Mouse (Mus musculus) thymus, adult 18-20 months (tissue): ENCODE measurements at regions not wholly inside any gene's neighbourhood (a gene's known extent, or its start where the extent isn't known, plus 50 kb on each side); places are given as distances from the start of the nearest gene placed in this dataset.

Experiments
- DNase-seq, 2 experiments: peaks; one replicate each; pipeline ENCODE4 v3.0.0; 2022; ENCODE audit warnings: mixed read lengths in 2 of 2

DNA sequence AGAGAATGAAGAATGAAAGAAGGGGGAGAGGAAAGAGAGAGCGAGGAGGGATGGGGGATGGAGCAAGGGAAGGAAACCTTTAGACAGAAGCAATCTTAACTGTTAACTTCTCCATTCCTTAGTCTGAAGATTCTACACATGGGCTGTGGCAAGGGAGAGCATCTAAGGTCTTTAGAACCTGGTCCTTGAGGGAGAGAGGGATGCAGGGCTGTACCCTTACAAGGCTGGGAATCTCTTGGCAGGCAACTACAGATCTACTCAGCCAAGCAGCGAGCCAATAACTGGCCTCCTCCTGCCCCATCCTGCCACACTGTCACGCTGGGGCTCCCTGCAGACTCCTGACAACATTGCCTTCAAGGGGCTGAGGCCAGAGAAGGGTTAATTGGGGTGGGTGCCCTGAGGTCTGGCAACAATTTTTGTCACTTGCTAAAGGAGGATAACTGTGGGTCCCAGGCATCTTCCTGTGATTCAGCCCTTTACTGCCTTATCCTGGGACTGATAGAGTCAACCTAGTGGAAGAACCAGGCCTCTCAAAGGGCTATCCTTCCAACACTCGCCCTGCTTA, 205.7 kb downstream of the Rpap3 start:
- no peak for DNase-seq

DNA sequence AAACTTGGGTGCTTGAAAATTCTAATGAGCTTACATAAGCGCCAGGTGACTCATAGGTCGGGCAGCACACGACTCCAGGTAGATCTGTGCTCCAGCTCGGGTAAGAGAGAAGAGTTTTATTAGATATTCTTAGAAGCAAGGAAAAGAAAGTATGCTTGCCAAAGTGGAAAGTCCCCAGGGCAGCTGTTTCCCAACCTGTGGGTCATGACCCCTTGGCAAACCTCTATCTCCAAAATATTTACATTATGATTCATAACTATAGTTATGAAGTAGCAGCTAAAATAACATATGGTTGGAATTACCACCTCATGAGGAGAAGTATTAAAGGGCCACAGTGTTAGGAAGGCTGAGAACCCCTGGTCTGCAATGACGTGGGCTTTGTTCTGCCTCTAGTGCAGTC, 206.4 kb downstream of the Rpap3 start:
- DNase-seq = no peak

DNA sequence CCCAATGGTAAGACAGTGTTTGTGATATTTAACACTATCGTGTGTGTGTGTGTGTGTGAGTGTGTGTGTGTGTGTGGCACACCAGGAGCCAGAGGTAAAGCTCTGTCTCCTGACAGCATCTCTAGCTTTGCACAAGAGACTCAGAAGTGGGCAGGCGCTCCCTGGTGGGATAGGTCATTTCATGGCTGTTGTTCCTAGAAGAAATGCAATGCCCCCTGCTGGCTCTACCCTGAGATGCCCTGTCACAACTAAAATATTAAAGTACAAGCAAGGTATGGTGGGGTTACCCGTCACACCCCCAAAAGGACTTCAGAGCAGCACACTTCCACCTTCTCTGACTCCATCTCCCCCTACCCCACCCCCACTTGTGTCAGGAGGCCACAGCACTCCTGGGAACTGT, 207.2 kb downstream of the Rpap3 start:
- DNase-seq = peak; percentile 22 to 54

DNA sequence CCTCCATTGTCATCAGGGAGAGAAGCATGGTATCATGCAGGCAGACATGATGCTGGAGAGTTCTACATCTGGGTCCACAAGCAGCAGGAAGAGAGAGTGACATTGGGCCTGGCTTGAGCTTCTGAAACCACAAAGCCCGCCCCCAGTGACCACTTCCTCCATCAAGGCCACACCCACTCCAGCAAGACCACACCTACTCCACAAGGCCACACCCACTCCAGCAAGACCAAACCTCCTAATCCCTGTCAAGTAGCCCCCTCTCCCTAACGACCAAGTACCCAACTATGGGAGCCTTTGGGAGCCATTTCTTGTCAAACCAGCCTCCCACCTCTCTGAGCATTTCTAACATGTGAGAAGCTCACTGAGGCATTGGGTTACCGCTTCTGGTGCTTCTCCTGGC, 209.6 kb downstream of the Rpap3 start:
- DNase-seq = no peak

DNA sequence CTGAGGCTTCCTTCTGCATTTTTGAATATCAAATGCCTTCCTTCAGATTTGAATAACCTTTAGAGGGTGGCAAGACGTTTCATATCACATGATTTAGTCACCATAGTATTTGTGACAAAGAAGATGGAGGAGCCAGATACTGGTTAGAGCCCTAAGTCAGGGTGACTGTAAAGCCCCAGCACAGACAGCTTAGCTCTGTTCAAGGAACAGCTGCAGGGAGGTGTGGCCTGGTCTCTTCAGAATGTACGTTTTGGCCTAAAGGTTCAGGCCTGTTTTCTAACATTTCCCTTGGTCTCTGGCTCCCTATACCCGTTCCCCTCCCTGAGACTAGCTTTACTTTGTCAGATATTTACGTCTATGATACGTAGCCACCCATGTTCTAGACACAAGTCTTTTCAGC, 212.3 kb downstream of the Rpap3 start:
- no peak for DNase-seq

DNA sequence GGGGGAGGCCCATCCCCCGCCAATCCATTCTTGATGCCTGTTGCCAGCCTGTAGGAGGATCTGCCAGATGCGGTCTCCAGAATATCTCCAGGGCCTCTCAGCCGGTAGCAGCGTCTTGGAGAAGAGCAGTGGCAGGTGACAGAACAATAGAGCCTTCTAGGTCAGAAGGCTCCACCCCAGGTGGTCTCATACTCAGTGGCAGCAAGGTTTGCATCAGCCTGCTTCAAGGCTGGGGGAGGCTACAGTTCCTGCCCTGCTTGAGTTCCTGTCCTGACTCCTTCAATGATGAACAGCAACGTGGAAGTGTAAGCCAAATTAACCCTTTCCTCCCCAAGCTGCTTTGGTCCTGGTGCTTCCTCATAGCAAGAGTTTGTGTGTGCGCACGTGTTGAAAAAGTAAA, 213.8 kb downstream of the Rpap3 start:
- DNase-seq = no peak

DNA sequence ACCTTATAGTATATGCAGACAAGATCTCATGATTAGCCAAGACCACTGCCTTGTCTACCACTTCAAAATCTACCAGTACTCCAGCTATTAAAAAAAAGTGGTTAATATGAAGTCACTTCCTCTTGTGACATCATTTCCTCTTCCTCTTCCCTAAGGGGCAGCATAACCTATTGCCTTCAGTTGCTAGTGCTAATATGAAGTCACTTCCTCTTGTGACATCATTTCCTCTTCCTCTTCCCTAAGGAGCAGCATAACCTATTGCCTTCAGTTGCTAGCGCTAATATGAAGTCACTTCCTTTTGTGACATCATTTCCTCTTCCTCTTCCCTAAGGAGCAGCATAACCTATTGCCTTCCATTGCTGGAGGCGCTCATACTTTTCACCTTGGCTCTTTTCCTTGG, 218.2 kb downstream of the Rpap3 start:
- DNase-seq = no peak

DNA sequence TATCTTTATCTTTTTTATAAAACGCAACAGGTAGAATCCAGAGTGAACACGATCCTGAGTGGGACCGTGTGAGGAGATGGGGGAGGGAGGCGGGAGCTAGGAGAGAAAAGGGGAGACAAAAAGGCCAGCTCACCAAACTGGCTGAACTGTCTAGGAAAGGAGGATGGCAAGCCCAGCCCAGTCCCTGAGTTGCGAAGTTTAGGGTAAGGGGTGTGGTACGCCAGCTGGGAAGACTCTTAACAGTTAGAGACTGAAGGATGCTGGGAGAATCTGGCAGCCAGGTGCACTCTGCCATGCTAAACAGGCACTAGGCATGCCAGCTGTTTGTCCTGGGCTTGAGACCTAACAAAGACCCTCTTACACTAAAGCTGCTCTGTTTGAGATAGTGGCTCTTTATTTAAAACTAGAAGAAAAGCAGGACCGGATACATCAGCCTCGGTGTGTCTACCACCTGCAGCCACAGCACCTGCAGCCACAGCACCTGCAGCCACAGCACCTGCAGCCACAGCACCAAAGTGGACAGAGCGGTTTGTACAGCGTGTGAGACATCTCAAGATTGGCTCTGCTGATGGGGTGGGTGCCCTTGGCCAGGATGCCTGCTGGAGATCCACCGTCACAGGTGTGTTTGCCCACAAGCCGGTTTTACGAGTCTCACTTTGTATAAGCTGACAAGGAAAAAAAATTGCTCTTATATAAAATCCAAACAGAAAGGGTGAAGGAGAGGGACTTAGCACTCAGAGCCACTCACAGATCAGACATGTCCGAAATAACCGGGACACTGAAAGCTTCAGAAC, 225.1 kb upstream of the Amigo2 start:
- peak in 1 of 2 experiments; percentile 10 for DNase-seq

DNA sequence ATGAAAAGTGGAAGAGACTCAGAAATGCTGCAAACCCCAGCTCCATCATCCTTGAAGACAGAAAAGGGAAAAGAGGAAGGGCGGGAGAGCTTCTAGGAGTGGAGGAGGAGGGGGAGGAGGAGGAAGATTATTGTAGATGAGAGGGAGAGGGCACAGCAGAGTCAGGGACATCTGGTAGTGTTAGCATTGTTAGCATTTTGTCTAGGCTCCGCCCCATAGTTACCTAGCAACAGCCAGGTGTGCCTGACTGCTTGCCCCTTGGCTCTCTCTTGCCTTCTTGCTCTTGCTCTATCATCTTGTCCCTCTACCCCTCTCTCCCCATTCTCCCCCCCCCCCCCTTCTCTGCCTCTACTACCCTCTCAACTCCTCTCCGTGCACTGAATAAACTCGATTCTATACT, 224.4 kb upstream of the Amigo2 start:
- DNase-seq = peak in 1 of 2 experiments; percentile 2

DNA sequence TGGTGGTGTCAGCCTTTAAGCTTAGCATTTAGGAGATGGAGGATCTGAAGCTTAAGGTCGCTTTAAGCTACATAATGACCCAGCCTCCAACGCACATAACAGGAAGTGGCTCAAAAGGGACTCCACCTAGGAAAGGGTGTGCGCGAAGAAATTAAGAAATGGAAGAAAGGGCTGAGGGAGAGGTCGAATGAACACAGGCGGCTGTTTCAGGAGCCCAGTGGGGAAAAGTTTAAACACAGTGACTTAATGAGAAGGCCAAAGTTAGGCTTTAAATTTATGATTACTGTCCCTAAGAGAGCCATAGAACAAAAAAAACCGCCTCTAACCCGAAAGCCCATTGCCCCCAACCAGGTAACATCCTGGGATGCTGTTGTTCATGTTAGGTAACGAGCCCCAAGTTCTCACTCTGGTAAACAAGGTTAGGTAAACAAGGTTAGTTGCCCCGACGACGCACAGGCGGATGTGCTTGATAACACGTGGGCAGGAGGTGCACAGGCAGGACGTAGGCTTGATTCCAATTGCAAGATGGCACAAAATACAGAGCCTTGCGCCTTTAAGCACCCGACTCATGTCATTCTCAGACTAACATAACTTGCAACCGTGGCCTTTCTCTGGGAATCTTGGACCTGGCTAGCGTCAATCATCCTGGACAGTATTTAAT, 222.7 kb upstream of the Amigo2 start:
- DNase-seq = no peak

DNA sequence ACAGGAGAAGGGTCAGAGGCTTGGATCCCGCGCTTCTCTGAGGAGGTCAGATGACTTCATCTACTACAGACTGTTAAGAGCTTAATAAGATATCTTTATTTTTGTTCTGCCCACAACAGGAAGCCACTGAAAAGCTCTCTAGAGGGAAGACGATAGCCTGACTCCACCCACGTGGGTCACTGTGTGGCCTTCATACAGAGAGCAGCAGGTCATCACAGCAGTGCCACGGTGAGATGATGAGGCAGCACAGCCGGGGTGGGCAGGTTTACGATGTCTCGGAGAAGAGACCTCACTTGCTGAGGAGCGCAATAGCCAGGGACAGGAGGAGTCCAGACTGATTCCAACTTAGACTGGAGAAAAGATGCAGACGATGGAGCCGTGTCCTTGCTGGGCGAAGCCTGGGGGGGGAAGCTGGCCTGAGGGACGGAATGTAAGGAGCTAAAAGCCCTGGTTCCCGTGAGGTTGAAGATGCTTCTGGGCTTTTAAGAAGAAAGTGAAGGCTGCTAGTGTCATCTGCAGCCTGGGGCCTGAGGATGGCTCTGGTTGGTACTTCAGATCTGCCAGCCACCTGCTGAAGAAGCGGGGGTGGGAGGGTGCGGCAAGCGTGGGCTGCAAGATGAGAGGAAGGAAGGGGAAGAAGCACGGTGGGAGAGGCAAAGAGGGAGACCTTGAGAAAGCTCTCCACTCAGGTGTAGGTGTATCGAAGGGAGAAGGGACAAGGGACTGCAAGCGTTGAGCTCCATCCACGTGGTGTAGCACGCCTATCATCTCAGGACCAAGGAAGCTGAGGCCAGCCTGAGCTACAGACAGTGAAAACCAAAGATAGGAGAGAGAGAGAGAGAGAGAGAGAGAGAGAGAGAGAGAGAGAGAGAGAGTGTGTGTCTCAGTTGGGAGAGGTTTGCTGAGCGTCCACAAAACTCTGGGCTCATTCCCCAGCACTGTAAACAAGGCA, 221.9 kb upstream of the Amigo2 start:
- peak; percentile 64 to 79 for DNase-seq

DNA sequence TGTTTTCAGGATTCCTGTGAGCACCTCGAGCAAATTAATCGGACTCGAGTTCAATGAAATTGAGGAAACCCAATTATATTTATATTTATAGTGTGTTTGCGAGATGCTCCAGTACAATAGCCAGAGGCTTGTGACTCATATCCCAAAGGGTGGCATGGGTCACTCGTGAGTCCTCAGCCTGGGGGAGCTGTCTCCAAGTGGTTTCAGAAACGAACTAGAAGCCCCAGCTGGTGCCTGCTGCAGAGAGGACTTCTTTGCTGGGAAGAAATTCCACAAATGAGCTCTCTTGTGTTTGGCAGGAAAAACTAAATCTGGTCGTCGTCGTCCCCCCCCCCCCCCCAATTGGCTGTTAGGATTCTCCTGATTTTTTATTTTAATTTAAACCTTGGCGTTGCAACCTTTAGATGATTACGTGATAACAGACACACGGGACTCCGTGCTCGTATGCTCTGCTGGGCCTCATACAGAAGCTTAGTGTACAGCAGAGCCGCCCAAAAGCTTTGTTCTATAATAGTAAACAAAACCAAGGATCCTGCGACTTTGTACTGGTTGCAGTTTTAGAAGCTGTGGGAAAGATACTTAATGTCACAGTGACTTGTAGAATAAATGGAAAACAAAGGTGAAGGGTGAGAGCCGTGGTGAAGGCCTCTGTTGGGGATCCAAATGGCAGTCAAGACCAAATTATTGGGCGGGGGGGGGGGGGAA, 220.8 kb upstream of the Amigo2 start:
- no peak for DNase-seq

DNA sequence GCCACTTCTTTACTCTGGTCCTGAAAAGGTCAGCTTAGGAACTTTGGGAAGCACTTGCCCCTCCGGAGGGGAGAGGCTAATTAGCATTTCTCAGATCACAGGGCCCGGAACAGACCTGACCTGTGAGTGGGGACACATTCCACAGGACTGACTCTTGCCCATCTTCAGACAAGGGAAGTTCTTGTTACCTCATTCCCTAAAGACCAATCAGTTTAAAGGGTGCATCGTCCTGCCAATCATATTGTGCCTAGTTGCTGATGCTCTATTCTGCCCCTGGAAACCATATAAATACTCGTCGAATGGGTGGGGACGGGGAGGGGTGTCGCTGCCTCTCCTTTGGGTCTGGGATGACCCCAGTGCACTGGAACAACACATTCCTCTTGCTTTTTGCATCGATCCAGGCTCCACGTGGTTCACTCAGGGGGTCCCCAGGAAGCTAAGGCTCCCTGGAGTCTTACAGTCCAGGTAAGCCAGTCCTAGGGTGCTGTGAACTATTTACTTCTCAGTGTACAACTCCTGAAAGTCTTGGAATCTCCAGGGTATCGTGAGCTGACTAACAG, 219.9 kb upstream of the Amigo2 start:
- DNase-seq = no peak

DNA sequence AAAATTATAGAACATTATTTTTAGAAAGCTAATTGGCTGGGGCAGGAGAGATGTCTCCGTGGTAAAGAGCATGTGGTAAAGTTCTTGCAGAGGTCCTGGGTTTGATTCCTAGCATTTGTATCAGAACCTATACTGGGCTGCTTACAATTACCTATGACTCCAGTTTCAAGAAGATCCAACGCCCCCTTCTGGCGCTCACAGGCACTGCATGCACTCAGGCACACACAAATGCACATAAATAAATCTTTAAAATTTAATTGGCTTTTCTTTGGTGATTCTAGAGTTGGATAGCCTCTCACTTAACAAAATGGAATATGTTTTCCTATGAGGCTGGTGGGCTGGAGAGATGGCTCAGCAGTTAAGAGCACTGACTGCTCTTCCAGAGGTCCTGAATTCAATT, 219.0 kb upstream of the Amigo2 start:
- no peak for DNase-seq

DNA sequence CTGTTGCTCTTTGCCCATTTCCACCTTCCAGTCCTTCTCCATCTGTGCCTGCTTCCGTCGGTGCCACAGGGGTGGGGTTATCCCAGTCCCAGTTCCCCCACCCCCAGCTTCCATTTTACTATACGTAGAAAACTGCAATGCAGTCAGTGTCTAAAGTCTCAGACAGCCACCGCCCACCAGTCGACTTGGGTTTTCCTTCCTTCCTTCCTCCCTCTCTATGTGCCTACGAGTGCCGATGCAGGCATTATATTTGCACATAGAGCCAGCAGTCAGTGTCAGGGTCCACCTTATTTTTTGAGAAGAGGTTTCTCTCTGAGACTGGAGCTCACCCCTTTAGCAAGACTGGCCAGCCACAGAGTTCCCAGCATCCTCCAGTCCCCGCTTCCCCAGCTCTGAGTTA, 218.3 kb upstream of the Amigo2 start:
- no peak for DNase-seq

DNA sequence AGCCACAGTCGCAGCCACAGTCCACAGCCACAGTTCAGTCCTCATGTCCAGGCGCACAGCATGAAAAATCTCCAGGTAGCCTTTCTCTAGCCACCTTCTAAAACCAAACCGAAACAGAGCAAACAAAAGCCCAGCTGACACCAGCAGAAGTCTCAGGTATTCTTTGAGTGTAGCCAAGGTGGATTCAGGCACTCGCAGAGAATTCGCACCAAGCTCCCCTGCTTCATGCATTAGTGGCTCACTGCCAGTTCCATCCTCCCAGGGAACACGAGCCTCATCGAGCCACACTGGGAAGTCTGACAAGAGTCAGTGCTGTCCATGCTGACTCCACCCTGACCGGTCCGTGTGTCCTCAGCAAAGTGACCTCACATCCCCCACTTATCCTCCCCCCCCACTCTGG, 217.7 kb upstream of the Amigo2 start:
- DNase-seq = no peak

DNA sequence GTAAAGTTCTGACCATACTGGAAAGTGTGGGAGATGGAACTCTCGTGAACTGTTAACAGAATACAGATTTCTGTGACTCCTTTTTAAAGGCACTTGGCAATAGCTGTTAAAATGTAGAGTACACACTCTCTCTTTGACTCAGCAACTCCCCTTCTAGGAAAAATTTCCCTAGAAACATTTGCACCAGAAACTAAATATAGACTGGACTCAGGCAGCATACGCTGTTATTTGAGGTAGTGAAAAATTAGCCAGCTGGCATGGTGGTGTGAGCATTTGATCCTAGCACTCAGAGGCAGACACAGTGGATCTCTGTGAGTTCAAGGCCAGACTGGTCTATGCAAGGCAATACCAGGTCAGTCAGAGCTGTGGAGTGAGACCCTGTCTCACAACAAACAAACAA, 215.5 kb upstream of the Amigo2 start:
- no peak for DNase-seq

DNA sequence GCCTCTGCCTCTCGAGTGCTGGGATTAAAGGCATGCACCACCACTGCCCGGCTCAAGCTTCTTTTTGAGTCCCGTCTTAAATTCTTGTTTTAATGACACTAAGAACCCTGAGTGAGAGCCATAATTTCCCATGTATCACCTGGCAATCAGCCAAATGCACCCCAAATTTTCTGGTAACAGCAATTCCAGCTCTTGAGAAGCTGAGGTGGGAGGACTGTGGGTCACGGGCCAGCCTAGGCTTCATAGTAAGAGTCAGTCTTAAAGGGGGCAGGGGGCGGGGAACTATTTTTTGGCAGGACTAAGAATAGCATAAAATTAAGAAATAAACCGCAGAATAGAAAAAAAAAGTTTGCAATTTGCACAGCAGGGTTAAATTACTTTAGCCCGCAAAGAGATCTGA, 214.9 kb upstream of the Amigo2 start:
- no peak for DNase-seq

DNA sequence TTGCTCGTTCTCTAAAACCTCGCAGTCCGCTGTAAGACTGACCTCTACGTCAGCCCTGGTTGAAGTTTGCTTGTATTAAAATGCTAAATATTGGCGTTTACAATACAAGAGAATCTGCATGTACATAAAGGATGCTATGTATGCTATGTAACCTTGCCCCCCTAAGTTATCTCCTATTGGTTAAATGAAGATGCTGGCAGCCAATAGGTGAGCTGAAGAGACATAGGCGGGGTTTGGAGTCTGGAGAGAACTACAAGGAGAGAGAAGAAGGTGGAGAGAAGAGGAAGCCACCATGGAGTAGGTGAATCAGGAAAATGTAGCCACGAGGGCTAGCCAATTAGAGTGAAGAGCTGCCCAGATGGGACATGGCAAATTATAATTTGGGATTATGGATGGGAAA, 214.0 kb upstream of the Amigo2 start:
- DNase-seq = no peak

DNA sequence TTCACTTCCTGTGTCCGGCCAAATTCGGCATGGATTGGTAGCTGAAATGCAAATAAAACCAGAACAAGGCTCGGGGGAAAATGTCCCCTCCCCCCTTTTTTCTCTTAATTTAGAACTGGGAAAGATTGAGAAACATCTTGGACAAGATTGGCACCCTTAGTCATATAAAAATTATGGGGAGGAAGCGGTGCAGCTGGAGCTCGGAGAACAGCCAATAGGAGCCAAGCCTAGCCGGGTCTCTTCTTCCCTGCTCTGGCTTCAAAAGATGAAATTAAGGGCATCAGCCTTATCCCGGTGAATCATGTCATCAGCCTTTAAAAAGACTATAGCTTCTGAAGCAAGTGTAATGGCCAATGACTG, 213.3 kb upstream of the Amigo2 start:
- no peak for DNase-seq

DNA sequence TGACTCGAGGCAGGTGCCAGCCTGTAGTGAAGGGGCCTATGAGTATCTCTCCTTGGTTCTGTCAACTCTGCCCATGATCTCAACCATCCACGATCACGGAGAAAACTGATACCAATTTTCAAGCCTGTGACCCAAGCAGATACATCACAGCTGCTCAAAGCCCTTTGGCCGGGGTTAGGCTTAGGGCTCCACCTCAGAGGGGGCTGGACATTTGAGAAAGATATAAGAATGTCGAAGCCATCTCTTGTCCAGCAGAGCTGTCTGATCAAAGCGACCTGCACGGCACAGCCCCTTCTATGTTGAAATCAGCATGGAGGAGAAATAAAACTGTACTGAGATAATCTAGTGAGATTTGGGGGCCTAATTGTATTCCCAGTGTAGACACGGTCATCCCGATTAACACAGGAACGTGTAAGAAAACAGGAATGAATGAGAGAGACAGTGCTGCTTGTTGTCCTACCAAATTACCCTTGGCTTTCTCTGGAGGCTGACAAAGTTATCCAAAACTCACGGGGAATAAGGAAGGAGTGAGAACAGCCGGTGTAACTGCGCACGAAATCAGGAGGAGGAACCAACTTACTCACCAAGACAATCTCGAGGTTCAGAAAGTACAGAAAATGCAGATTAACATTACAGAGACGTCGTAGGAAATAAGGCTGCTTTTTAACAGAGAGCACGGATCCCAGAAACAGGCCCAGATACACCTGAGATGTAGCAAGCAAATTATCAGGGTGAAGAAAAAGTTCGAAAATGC, 212.7 kb upstream of the Amigo2 start:
- DNase-seq = no peak
